Mouse (Mus musculus) stomach, embryonic 15.5 days (tissue): ENCODE data around the gene Gm20388. TPM values are rescaled to one million over a fixed set of nuclear protein-coding genes. Genes with fewer than 3 reads are reported as not detected.
A peak's percentile ranks its signal among the peaks of the same experiment; 100 is the strongest.

Experiments used
- ATAC-seq: fragments of 200-750 bp; cut with Nextera tagmentation; 2 replicates; pipeline ENCODE4 v1.8.0; 2017; ENCODE audit warnings: low read depth, moderate number of reproducible peaks, moderate TSS enrichment; ENCODE audit not compliant: insufficient read depth, low FRiP score
- H3K27ac ChIP-seq: fragments of 300-500 bp; sonication (generic); 2 replicates; pipeline ENCODE4 v1.5.1; 2015; ENCODE audit warnings: mild to moderate bottlenecking, inconsistent platforms
- H3K27me3 ChIP-seq: fragments of 300-500 bp; sonication (generic); replicated peaks from 2 replicates; pipeline ENCODE4 v1.6.1; 2015; ENCODE audit warnings: inconsistent platforms
- H3K36me3 ChIP-seq: fragments of 300-500 bp; sonication (generic); 2 replicates; pipeline ENCODE4 v1.6.1; 2015; ENCODE audit warnings: inconsistent platforms
- H3K4me1 ChIP-seq: fragments of 300-500 bp; sonication (generic); 2 replicates; pipeline ENCODE4 v1.6.1; 2015; ENCODE audit warnings: inconsistent platforms
- H3K4me2 ChIP-seq: fragments of 300-500 bp; sonication (generic); 2 replicates; pipeline ENCODE4 v1.6.1; 2015; ENCODE audit warnings: mild to moderate bottlenecking, inconsistent platforms
- H3K4me3 ChIP-seq: fragments of 300-500 bp; sonication (generic); replicated peaks from 2 replicates; pipeline ENCODE4 v1.5.1; 2015; ENCODE audit warnings: inconsistent platforms
- H3K9ac ChIP-seq: fragments of 300-500 bp; sonication (generic); 2 replicates; pipeline ENCODE4 v1.6.1; 2015; ENCODE audit warnings: inconsistent platforms
- H3K9me3 ChIP-seq: fragments of 300-500 bp; sonication (generic); 2 replicates; pipeline ENCODE4 v1.6.1; 2016; ENCODE audit warnings: inconsistent platforms
- WGBS: fragments of 180-500 bp; shearing (Covaris S2); methylation state at CpG from one replicate; pipeline ENCODE4 v1.1.7; 2015; 5-methylcytosine and 5-hydroxymethylcytosine counted together
- polyA plus RNA-seq: library from polyadenylated mRNA; unstranded; fragments of >200 nt; fragmentation: Nextera tagmentation; extraction: Ambion mirVana; gene quantifications from 2 replicates; pipeline ENCODE4 v1.2.1, GENCODE M21; 2015

Gene Gm20388
- polyA plus RNA-seq, 1 experiment from 2014 or later = not detected

DNA sequence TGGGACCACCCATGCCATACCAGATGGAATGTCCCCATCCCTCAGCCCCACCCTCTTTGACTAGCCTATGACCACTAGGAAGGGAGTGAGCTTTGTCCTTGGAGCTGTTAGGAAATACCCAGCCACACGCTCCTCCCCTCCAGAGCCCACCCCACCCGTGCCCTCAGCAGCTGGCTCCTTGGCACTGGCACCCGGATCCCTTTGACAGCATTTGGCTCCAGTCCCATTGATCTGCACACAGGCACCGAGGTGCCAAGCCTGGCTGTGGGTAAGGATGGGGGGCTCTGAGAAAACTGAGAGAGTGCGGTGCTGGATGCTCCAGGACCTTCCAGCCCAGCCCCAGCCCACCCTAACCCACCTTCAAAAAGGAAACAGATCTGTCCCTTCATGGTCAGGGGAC lies 2840.7 kb downstream of the Gm20388 start:
- Histone ChIP-seq H3K27me3 (peaks cover 13% of the 10 kb centered on the region; the same call in 1 of the 2 replicates), H3K4me1 (no peaks in the 10 kb centered on the region), H3K36me3 (no peaks in the 10 kb centered on the region), H3K4me3 (no peak overlapping the region), H3K4me2 (no peak overlapping the region), H3K9me3 (no peaks in the 10 kb centered on the region), H3K27ac (no peak overlapping the region), H3K9ac (no peak overlapping the region)
- WGBS = 81% methylated on average over 5 of the region's 5 CpGs
- no peak for ATAC-seq

DNA sequence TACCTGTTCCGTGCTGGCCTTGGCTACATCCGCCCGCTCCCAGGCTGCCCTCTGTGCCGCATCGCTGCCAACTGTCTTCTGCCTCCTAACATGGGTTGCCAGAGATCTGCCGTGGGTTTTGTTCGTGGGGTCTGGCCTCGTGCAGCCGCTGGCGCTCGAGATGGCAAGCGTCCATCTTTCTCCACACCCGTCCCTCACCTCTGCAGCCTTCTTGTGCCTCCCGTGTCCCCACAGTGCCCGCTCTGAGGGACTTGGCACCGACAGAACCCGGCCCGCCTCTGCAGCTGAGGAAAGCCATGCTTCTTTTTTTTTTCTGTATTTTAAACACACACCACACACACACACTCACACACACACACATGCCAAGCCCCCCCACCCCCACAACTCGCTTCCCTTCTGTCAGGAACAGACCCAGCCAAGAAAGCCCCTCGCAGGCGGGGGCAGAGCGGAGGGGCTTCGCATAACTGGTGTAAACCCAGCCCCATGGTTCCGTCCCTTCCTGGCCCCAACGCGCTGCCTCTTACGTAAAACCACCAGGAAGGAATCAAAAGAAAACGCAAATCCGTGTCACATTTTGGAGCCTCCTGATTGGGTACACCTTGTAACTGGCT lies 2841.6 kb downstream of the Gm20388 start:
- ATAC-seq = no peak
- Histone ChIP-seq H3K9ac (no peak overlapping the region), H3K9me3 (no peaks in the 10 kb centered on the region), H3K36me3 (no peaks in the 10 kb centered on the region), H3K27ac (no peak overlapping the region), H3K4me1 (no peaks in the 10 kb centered on the region), H3K4me2 (no peak overlapping the region), H3K27me3 (peaks cover 9% of the 10 kb centered on the region; the same call in 1 of the 2 replicates), H3K4me3 (no peak overlapping the region)
- 82% methylated on average over 29 of the region's 29 CpGs for WGBS

DNA sequence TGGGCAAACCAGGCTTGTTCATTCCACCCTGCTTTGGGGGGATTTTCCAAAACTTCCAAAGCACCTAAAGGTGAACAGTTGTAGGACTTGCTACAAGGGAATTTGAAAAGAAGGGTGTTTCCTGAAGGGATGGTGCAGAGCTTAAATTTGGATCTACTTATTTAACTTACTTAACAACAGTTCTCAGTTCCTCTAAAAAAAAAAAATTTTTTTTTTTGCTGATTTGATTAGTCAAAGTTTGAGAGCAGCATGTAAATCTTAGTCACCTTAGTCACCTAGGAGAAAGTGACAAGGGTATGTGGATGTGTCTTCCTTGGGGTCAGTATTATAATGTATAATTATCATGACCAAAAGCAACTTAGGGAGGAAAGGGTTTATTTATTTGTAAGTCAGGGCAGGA lies 2848.0 kb downstream of the Gm20388 start:
- H3K9ac ChIP-seq = no peak overlapping the region
- no peaks in the 10 kb centered on the region for H3K36me3 ChIP-seq
- H3K4me1 ChIP-seq = 0 out of 2 replicates have a peak, but pooled peaks cover 3% of the 10 kb centered on the region
- H3K4me2 ChIP-seq = no peak overlapping the region
- ATAC-seq = no peak
- H3K27me3 ChIP-seq = no peaks in the 10 kb centered on the region
- H3K4me3 ChIP-seq = no peak overlapping the region
- H3K27ac ChIP-seq = no peak overlapping the region
- no peaks in the 10 kb centered on the region for H3K9me3 ChIP-seq

DNA sequence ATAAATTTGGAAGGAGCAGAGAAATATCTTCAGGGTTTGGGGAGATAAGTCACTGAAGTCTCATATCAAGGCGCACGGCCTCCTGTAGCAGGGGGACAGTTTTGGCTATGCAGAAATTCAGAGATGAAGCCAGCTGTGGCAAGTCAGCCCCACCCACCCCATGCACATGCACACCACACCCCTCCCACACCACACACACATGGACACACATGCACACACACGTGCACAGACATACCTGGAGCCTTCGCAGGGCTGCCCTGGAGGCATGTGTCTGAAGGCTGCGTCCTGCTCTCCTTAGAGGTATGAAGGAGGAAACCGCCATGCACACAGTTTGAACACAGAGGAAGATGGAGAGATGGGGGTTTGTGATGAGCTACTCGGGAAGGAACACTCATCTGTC lies 2849.5 kb downstream of the Gm20388 start:
- ATAC-seq = no peak
- 64% methylated on average over 7 of the region's 7 CpGs for WGBS

DNA sequence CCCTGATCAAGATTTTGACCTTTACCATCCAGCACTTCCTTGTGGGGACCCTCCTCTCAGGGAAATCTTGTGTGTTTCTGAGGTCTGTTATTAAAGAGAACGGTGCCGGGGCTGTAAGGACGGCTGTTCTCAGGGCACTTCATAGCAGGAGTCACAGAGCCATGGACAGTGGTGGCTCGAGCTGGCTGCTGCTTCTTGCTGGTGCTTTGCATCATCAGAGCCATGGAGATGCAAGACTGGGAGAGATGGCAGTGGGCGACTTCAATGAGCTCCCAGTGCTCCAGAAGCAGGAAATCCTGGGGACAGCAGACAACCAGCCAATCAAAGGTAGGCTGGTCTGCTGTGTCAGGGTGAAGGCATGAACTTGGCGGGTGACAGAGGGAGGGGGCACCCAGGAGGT lies 2850.5 kb downstream of the Gm20388 start:
- no peaks in the 10 kb centered on the region for H3K36me3 ChIP-seq
- no peaks in the 10 kb centered on the region for H3K9me3 ChIP-seq
- no peak overlapping the region for H3K27ac ChIP-seq
- no peak for ATAC-seq
- H3K4me2 ChIP-seq = no peak overlapping the region
- WGBS = 65% methylated on average over 6 of the region's 6 CpGs
- no peaks in the 10 kb centered on the region for H3K27me3 ChIP-seq
- no peak overlapping the region for H3K9ac ChIP-seq
- H3K4me3 ChIP-seq = no peak overlapping the region
- H3K4me1 ChIP-seq = 0 out of 2 replicates have a peak, but pooled peaks cover 3% of the 10 kb centered on the region

More for the DNA sequence above, 2849.5 kb downstream of the Gm20388 start:
- Histone ChIP-seq H3K27me3 (no peaks in the 10 kb centered on the region), H3K9ac (no peak overlapping the region), H3K4me1 (0 out of 2 replicates have a peak, but pooled peaks cover 3% of the 10 kb centered on the region), H3K36me3 (no peaks in the 10 kb centered on the region), H3K27ac (no peak overlapping the region), H3K4me3 (no peak overlapping the region), H3K9me3 (no peaks in the 10 kb centered on the region), H3K4me2 (no peak overlapping the region)

DNA sequence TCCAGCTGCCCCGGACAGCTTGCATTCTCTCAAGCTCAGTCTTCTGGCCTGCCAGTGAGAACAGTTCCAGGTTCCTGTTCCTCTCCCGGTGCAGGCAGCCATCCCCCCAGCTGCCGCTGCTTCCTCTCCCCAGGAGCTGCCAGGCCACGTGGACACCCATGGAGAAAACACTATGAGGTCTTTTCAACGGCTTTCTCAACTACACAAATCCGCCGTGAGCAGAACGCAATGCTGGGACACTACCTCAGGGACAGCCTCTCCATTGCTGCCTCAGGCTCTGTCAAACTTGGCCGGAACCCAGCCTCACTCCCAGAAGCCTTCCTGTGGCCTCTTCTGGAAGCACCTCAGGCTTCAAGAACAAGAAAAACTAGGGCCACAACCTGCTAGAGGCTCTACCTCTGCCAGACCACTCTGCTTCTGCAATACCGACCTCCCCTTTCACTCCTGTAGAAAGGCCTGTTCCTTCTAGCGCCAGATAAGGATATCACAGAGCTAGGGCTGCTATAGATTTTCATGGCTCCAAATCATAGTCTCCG lies 2852.2 kb downstream of the Gm20388 start:
- no peak overlapping the region for H3K4me2 ChIP-seq
- no peak overlapping the region for H3K4me3 ChIP-seq
- 64% methylated on average over 12 of the region's 12 CpGs for WGBS
- H3K27ac ChIP-seq = peak overlapping the region; percentile 21; the same call in 1 of the 2 replicates
- H3K36me3 ChIP-seq = no peaks in the 10 kb centered on the region
- H3K9ac ChIP-seq = no peak overlapping the region
- H3K4me1 ChIP-seq = 0 out of 2 replicates have a peak, but pooled peaks cover 3% of the 10 kb centered on the region
- ATAC-seq = no peak
- H3K9me3 ChIP-seq = no peaks in the 10 kb centered on the region
- H3K27me3 ChIP-seq = no peaks in the 10 kb centered on the region

DNA sequence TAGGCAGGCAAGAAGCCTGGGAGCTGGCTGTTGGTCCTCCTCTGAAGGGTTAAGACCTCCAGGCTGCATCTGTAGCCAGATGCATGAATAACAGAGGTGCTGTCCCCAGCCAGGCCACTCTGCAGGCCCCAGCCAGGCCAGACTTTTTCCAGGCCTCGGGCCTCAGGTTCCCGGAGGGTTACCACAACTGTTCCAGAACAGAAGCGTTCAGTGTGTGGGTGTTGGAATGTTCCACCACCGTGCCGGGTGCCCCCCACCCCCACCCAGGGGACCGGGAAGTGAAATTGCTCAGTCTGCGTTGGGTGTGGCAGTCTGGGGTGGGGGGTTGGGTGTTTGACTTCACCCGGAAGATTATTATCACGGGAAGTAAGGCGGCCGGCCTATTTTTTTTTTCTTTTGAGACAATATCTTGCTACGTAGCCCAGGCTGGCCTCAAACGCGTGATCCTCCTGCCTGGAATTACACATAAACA lies 2852.7 kb downstream of the Gm20388 start:
- Histone ChIP-seq H3K27me3 (no peaks in the 10 kb centered on the region), H3K4me3 (no peak overlapping the region), H3K9ac (no peak overlapping the region), H3K36me3 (no peaks in the 10 kb centered on the region), H3K4me1 (0 out of 2 replicates have a peak, but pooled peaks cover 3% of the 10 kb centered on the region), H3K9me3 (no peaks in the 10 kb centered on the region), H3K27ac (peak overlapping the region; percentile 21; the same call in 1 of the 2 replicates), H3K4me2 (no peak overlapping the region)
- ATAC-seq = 0 out of 2 replicates have a peak, but pooled peaks have one; percentile 15
- 60% methylated on average over 14 of the region's 14 CpGs for WGBS

DNA sequence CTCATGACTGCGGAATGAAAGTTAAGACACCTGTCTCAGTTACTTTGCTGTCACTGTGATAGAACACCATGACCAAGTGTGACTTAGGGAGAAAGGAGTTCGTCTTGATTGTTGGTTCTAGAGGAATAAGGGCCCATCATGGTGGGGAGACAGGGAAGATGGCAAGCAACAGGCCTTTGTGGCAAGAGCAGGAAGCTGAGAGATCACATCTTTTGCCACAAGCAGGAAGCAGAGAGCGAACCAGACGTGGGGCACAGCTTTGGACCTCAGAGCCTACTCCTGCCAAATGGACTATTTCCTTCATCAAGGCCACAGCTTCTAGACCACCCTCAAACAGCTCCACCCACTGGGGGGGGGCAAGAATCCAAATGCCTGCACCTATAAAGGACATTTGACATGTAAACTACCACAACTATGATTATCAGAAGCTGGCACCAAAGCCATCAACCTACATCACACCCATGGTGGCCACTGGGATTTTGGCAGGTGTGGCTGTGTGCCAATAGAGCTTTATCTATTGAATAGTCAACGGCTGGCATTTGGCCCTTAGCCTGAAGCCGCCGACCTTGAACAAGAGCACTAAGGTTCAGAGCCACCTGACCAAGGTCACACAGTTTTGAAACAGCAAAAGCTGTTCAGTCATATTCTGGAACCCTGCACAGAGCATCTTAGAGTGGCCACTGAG lies 2854.3 kb downstream of the Gm20388 start:
- no peak for ATAC-seq
- H3K27me3 ChIP-seq = no peaks in the 10 kb centered on the region
- no peaks in the 10 kb centered on the region for H3K36me3 ChIP-seq
- no peak overlapping the region for H3K4me3 ChIP-seq
- no peak overlapping the region for H3K9ac ChIP-seq
- 79% methylated on average over 7 of the region's 7 CpGs for WGBS
- 0 out of 2 replicates have a peak, but pooled peaks cover 3% of the 10 kb centered on the region for H3K4me1 ChIP-seq
- no peak overlapping the region for H3K27ac ChIP-seq
- H3K9me3 ChIP-seq = no peaks in the 10 kb centered on the region
- H3K4me2 ChIP-seq = no peak overlapping the region

DNA sequence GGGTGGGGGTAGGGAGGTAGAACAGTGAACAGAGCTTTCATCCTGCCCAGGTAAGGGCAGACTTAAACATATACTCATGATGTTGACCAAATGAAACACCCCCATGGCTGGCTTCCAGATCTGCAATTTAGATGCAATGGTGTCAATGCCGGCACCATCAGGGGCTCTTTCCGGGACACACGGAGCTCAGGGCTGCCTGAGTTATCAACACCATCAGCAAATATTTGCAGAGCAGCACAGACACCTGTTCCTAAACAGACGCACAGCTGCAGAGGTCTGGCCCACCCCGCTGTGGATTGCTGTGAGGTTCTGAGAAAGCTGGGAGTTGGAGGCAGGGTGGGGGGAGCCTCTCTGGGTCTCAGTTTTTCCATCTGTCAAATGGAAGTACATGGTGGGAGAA lies 2855.5 kb downstream of the Gm20388 start:
- Histone ChIP-seq H3K4me2 (no peak overlapping the region), H3K9me3 (no peaks in the 10 kb centered on the region), H3K4me1 (0 out of 2 replicates have a peak, but pooled peaks cover 3% of the 10 kb centered on the region), H3K36me3 (no peaks in the 10 kb centered on the region), H3K9ac (no peak overlapping the region), H3K4me3 (no peak overlapping the region), H3K27ac (no peak overlapping the region), H3K27me3 (no peaks in the 10 kb centered on the region)
- ATAC-seq = peak; percentile 36; the same call in 1 of the 2 replicates
- 34% methylated on average over 5 of the region's 5 CpGs for WGBS

DNA sequence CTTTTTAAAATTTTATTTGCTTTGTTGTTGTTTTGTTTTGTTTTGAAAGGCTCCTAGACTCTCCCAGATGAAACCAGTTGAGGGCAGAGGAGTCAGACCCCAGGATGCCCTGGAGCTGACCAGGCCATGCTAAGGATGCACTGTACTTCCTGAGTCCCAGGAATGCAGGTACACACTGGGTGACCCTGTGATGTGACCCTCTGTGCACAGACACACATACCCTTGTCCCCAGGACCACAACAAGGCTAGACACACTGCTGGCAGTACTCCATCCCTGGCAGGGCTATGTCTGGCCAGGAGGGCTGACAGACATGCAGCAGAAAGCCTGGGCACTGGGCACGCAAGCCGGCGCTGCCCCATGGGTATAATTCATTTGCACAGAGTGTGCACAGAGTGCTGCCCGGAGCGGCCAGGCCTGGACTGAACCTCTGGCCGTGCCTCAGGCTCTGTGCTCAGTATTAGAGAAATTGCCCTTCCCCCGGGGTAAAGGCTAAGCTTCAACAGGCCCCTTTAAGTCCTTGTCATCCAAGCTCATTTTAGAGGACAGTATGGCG lies 2856.1 kb downstream of the Gm20388 start:
- no peak overlapping the region for H3K27ac ChIP-seq
- no peaks in the 10 kb centered on the region for H3K9me3 ChIP-seq
- WGBS = 75% methylated on average over 8 of the region's 8 CpGs

DNA sequence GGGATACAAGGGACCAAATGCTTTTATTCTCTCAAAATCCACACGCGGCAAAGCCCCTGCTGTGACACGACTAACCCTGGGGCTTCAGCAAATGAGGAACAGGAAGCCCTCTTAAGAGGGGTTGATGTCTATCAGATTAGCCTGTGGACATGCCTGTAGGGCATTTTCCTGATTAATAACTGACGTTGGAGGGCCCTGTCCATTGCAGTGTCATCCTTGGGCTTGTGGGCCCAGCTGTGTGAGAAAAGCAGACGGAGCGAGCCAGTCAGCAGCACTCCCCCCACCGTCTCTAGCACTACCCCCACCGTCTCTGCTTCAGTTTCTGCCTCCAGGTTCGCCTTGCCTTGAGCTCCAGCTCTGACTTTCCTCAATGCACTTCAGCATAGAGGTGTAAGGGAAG lies 2856.6 kb downstream of the Gm20388 start:
- no peak for ATAC-seq
- Histone ChIP-seq H3K9me3 (no peaks in the 10 kb centered on the region), H3K9ac (no peak overlapping the region), H3K27me3 (no peaks in the 10 kb centered on the region), H3K4me3 (no peak overlapping the region), H3K27ac (no peak overlapping the region), H3K4me1 (0 out of 2 replicates have a peak, but pooled peaks cover 3% of the 10 kb centered on the region), H3K4me2 (no peak overlapping the region), H3K36me3 (no peaks in the 10 kb centered on the region)
- WGBS = 52% methylated on average over 9 of the region's 9 CpGs

More for the DNA sequence above, 2856.1 kb downstream of the Gm20388 start:
- Histone ChIP-seq H3K4me1 (0 out of 2 replicates have a peak, but pooled peaks cover 3% of the 10 kb centered on the region), H3K9ac (no peak overlapping the region), H3K36me3 (no peaks in the 10 kb centered on the region), H3K27me3 (no peaks in the 10 kb centered on the region), H3K4me2 (no peak overlapping the region), H3K4me3 (no peak overlapping the region)
- no peak for ATAC-seq
